Mouse (Mus musculus): Measurements from ENCODE around the gene Gtf2ird1. TPM values are rescaled to one million over a fixed set of nuclear protein-coding genes. Genes with fewer than 3 reads are reported as not detected.

Gene Gtf2ird1
- polyA plus RNA-seq (2015; fragmentation: Nextera tagmentation; extraction: Ambion mirVana): 12.9 and 13.6 TPM in 2 replicates

GRCm38 (mm10) chr5:134456503-134456962 lies at the start of gene Gtf2ird1:
Gene Gtf2ird1, minus strand, starts transcription at chr5:134456716.
- Histone ChIP-seq H3K4me2 (peak within 1 kb of the TSS; percentile 93), H3K9me3 (replicated peaks) (no peaks in the 10 kb centered on the region), H3K4me3 (replicated peaks) (peak within 1 kb of the TSS; percentile 69), H3K4me1 (replicated peaks) (peaks cover 25% of the 10 kb centered on the region), H3K36me3 (0 out of 2 replicates have a peak, but pooled peaks cover 4% of the 10 kb centered on the region), H3K27me3 (no peaks in the 10 kb centered on the region), H3K9ac (peak within 1 kb of the TSS; percentile 75), H3K27ac (0 out of 2 replicates have a peak within 1 kb of the TSS, but pooled peaks have one; percentile 32)
- 2% methylated on average over 24 of the region's 44 CpGs for WGBS (ENCODE audit: insufficient replicate concordance)
- ATAC-seq (ENCODE audit: low read depth): peak; percentile 79
- DNase-seq: peak; percentile 59

GRCm38 (mm10) chr5:134505810-134506292 lies 49.3 kb upstream of the Gtf2ird1 start:
- H3K4me2 ChIP-seq: no peak overlapping the region
- DNase-seq (no peak), ATAC-seq (ENCODE audit: low read depth) (no peak)
- H3K27ac ChIP-seq: no peak overlapping the region
- no peaks in the 10 kb centered on the region for H3K27me3 ChIP-seq
- no peaks in the 10 kb centered on the region for H3K9me3 ChIP-seq (replicated peaks)
- peaks cover 22% of the 10 kb centered on the region for H3K36me3 ChIP-seq
- no peak overlapping the region for H3K9ac ChIP-seq
- 64% methylated on average over 9 of the region's 9 CpGs for WGBS (ENCODE audit: insufficient replicate concordance)
- no peak overlapping the region for H3K4me3 ChIP-seq (replicated peaks)
- no peaks in the 10 kb centered on the region for H3K4me1 ChIP-seq (replicated peaks)

DNA sequence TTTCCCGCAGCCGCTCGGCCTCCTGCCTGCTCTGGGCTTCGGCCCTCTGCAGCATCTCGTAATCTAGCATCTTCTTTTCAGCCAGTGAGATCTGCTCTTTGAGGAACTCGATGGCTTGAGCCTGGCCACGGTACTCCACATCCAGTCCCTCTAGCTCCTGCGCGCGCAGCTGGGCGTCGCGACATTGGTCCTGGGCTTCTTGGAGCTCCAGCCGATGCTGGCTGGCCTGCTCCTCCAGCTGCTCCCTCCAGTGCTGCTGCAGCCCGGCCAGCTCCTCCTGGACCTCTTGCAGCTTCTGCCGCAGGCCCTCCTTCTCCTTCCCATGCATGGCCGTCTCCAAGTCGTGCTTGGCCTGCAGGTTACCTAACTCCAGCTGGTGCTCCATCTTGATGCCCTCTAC lies 46.1 kb upstream of the Gtf2ird1 start:
- Histone ChIP-seq H3K4me2 (no peak overlapping the region), H3K4me1 (replicated peaks) (no peaks in the 10 kb centered on the region), H3K9me3 (replicated peaks) (no peaks in the 10 kb centered on the region), H3K27ac (no peak overlapping the region), H3K27me3 (no peaks in the 10 kb centered on the region), H3K36me3 (peaks cover 11% of the 10 kb centered on the region), H3K9ac (no peak overlapping the region), H3K4me3 (replicated peaks) (no peak overlapping the region)
- no peak for DNase-seq
- 85% methylated on average over 18 of the region's 18 CpGs for WGBS (ENCODE audit: insufficient replicate concordance)
- no peak for ATAC-seq (ENCODE audit: low read depth)

DNA sequence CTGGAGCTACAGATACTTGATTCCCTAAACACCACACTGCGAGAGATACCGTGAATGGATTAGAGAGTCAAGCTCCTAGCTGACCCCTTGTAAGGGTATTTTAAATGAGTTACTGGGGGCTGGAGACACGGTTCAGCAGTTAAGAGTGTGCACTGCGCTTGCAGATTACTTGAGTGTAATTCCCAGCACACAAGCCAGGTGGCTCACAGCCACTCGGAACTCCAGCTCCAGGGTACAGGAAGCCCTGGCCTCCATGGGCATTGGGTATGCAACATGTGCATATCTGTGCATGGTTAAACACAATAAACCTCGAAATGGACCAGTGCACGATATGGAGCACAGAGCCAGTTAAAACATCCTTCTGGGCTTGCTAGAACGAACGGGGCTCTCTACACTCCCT lies 44.9 kb upstream of the Gtf2ird1 start:
- Histone ChIP-seq H3K4me1 (replicated peaks) (no peaks in the 10 kb centered on the region), H3K4me2 (no peak overlapping the region), H3K9ac (no peak overlapping the region), H3K27me3 (no peaks in the 10 kb centered on the region), H3K4me3 (replicated peaks) (no peak overlapping the region), H3K9me3 (replicated peaks) (no peaks in the 10 kb centered on the region), H3K36me3 (peaks cover 18% of the 10 kb centered on the region), H3K27ac (no peak overlapping the region)
- ATAC-seq (ENCODE audit: low read depth) (no peak), DNase-seq (no peak)
- 71% methylated on average over 9 of the region's 9 CpGs for WGBS (ENCODE audit: insufficient replicate concordance)

GRCm38 (mm10) chr5:134500681-134501080 lies 44.2 kb upstream of the Gtf2ird1 start:
- no peak for ATAC-seq (ENCODE audit: low read depth)
- 69% methylated on average over 3 of the region's 3 CpGs for WGBS (ENCODE audit: insufficient replicate concordance)
- Histone ChIP-seq H3K4me3 (replicated peaks) (no peak overlapping the region), H3K27ac (no peak overlapping the region), H3K4me2 (no peak overlapping the region), H3K4me1 (replicated peaks) (no peaks in the 10 kb centered on the region), H3K36me3 (peaks cover 18% of the 10 kb centered on the region), H3K9me3 (replicated peaks) (no peaks in the 10 kb centered on the region), H3K27me3 (no peaks in the 10 kb centered on the region), H3K9ac (no peak overlapping the region)
- no peak for DNase-seq

DNA sequence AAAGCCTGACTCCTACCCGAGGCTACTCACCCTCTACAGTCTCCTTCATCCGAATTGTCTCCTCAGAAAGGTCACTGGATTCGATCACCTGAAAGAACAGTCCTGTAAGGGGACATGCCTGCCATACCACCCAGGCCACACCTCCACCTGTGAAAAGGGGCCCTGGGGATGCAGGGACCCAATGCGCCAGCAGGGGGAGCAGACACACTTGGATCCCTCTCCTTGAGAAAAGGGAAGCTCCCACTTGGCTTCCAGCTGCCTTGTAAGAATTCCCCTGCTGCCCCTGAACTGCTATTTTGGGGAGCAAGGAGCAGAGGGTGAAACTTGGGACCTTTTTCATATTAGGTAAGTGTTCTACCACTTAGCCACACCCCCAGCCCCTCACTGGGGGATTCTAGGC lies 43.5 kb upstream of the Gtf2ird1 start:
- no peaks in the 10 kb centered on the region for H3K27me3 ChIP-seq
- H3K4me3 ChIP-seq (replicated peaks): no peak overlapping the region
- H3K9me3 ChIP-seq (replicated peaks): no peaks in the 10 kb centered on the region
- no peak overlapping the region for H3K27ac ChIP-seq
- peak; percentile 42 for DNase-seq
- H3K4me1 ChIP-seq (replicated peaks): no peaks in the 10 kb centered on the region
- H3K9ac ChIP-seq: no peak overlapping the region
- WGBS (ENCODE audit: insufficient replicate concordance): 63% methylated on average over 4 of the region's 4 CpGs
- ATAC-seq (ENCODE audit: low read depth): no peak
- H3K4me2 ChIP-seq: no peak overlapping the region
- H3K36me3 ChIP-seq: peaks cover 18% of the 10 kb centered on the region

- DNase-seq (no peak), ATAC-seq (ENCODE audit: low read depth) (no peak)
- H3K4me3 ChIP-seq (replicated peaks): no peak overlapping the region
- peaks cover 7% of the 10 kb centered on the region for H3K36me3 ChIP-seq
- H3K9me3 ChIP-seq (replicated peaks): no peaks in the 10 kb centered on the region
- no peak overlapping the region for H3K9ac ChIP-seq
- no peak overlapping the region for H3K4me2 ChIP-seq
- no peak overlapping the region for H3K27ac ChIP-seq
- no peaks in the 10 kb centered on the region for H3K27me3 ChIP-seq
- 74% methylated on average over 5 of the region's 5 CpGs for WGBS (ENCODE audit: insufficient replicate concordance)
- peaks cover 11% of the 10 kb centered on the region for H3K4me1 ChIP-seq (replicated peaks)
Observed at GRCm38 (mm10) chr5:134497026-134497425, 40.5 kb upstream of the Gtf2ird1 start.

DNA sequence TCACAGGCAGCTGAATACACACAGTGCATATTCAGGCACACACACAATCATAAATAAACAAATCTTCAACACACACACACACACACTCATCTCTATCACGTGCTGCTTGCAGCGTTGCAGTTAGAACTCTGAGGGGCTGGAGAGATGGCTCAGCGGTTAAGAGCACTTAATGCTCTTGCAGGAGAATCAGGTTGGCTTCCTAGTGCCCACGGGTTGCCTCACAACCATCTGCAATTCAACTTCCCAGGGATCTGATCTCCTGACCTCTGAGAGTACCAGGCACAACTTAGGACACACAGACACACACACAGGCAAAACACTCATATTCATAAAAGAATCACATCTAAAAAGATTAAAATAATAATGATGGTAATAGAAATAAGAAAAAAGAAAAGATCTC lies 39.3 kb upstream of the Gtf2ird1 start:
- WGBS (ENCODE audit: insufficient replicate concordance): 75% methylated on average over 4 of the region's 4 CpGs
- Histone ChIP-seq H3K27me3 (no peaks in the 10 kb centered on the region), H3K9me3 (replicated peaks) (no peaks in the 10 kb centered on the region), H3K4me2 (no peak overlapping the region), H3K9ac (no peak overlapping the region), H3K36me3 (peaks cover 7% of the 10 kb centered on the region), H3K27ac (no peak overlapping the region), H3K4me1 (replicated peaks) (peaks cover 16% of the 10 kb centered on the region), H3K4me3 (replicated peaks) (no peak overlapping the region)
- DNase-seq (no peak), ATAC-seq (ENCODE audit: low read depth) (no peak)

- no peak overlapping the region for H3K9ac ChIP-seq
- WGBS (ENCODE audit: insufficient replicate concordance): 26% methylated on average over 11 of the region's 11 CpGs
- ATAC-seq (ENCODE audit: low read depth): peak; percentile 83
- H3K4me1 ChIP-seq (replicated peaks): peaks cover 21% of the 10 kb centered on the region
- H3K27me3 ChIP-seq: no peaks in the 10 kb centered on the region
- H3K4me3 ChIP-seq (replicated peaks): no peak overlapping the region
- no peak overlapping the region for H3K27ac ChIP-seq
- DNase-seq: peak; percentile 81
- no peaks in the 10 kb centered on the region for H3K9me3 ChIP-seq (replicated peaks)
- H3K4me2 ChIP-seq: peak overlapping the region; percentile 3; the same call in 1 of the 2 replicates
- H3K36me3 ChIP-seq: peaks cover 15% of the 10 kb centered on the region; the same call in 1 of the 2 replicates
Observed at GRCm38 (mm10) chr5:134494142-134494541, 37.6 kb upstream of the Gtf2ird1 start.

- peaks cover 21% of the 10 kb centered on the region for H3K4me1 ChIP-seq (replicated peaks)
- no peak overlapping the region for H3K4me2 ChIP-seq
- WGBS (ENCODE audit: insufficient replicate concordance): 88% methylated on average over 4 of the region's 4 CpGs
- H3K9ac ChIP-seq: no peak overlapping the region
- no peaks in the 10 kb centered on the region for H3K27me3 ChIP-seq
- no peak for DNase-seq
- H3K27ac ChIP-seq: no peak overlapping the region
- ATAC-seq (ENCODE audit: low read depth): no peak
- H3K4me3 ChIP-seq (replicated peaks): no peak overlapping the region
- H3K9me3 ChIP-seq (replicated peaks): no peaks in the 10 kb centered on the region
- peaks cover 15% of the 10 kb centered on the region; the same call in 1 of the 2 replicates for H3K36me3 ChIP-seq
Observed at GRCm38 (mm10) chr5:134492956-134493355, 36.4 kb upstream of the Gtf2ird1 start.

GRCm38 (mm10) chr5:134491712-134492417 lies 35.3 kb upstream of the Gtf2ird1 start:
- H3K9ac ChIP-seq: peak overlapping the region; percentile 26; the same call in 1 of the 2 replicates
- no peaks in the 10 kb centered on the region for H3K9me3 ChIP-seq (replicated peaks)
- 0 out of 2 replicates have a peak overlapping the region, but pooled peaks have one; percentile 14 for H3K4me2 ChIP-seq
- peak; percentile 66 for DNase-seq
- peak overlapping the region; percentile 43; the same call in 1 of the 2 replicates for H3K27ac ChIP-seq
- peaks cover 21% of the 10 kb centered on the region for H3K4me1 ChIP-seq (replicated peaks)
- 26% methylated on average over 18 of the region's 18 CpGs for WGBS (ENCODE audit: insufficient replicate concordance)
- H3K4me3 ChIP-seq (replicated peaks): no peak overlapping the region
- peaks cover 10% of the 10 kb centered on the region; the same call in 1 of the 2 replicates for H3K36me3 ChIP-seq
- no peaks in the 10 kb centered on the region for H3K27me3 ChIP-seq
- ATAC-seq (ENCODE audit: low read depth): peak; percentile 54
